Mouse (Mus musculus): ENCODE data around the gene Orc4.
"Not testable (repeated sequence)": the region's sequence is repeated elsewhere in the genome, so short reads cannot be mapped to it uniquely, and the experiment has no call there.

Gene Orc4

DNA sequence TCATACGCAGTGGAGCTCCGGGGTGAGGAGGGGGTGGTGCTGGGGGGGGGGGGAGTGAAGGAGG is at the start of gene Orc4:
Gene Orc4, minus strand, starts transcription at position 26 of the 64 bp plus-strand sequence.
- no peak for DNase-seq (ENCODE audit: low spot score in 2 of 2)

DNA sequence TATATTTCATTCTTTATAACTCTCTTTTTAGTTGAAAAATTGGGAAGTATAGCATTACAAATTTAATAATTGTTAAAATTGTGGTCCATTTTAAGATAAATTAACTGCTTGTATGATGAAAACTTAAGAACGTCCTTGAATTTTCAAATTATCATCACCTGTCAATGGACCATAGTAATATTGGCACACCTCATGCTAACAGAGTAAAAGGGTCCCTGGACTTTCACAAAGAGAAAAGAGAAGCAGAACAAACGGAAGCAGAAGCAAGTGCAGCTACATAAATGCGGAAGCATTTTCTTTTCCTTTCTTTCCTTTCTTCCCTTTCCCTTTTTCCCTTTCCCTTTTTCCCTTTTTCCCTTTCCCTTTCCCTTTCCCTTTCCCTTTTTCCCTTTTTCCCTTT is 40.2 kb upstream of the Orc4 start:
- no peak for DNase-seq (ENCODE audit: low spot score in 2 of 2)

DNA sequence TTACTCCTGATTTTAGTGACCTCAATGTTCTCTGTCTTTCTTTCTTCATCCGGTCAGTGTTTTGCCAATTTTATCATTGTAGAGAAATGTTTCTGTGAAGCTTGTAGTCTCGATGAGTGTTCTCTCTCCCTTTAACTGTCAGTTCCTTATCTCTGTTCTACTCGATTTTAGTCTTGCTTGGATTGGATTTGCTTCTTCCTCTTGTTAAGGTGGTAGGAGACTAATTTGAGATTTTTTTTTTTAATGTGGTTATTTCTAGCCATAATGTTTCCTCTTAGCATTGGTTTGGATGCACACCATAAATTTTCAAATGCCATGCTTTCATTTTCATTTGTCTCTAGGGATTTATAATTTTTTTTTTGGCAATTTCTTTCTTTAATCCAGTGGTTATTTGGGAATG is 28.8 kb upstream of the Orc4 start:
- no peak for DNase-seq (ENCODE audit: low spot score in 2 of 2)

DNA sequence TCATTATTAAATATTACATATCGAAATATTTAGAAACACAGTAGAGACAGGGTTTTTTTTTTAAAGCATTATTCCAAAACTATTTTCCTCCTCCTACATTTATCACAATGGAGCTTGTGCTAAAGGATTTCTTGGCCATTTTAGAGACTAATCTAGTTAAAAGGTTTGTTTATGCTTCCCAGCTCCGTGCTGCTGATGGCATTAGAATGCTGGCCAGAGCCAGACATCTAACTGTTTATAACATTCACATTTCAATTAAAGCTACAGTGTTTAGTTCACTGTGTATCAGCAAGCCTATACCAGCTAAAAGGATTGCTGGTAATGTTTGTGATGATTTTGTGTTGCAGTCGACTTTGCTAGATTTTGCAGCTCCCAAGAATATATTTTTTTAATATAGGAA is 6.5 kb upstream of the Orc4 start:
- no peak for DNase-seq (ENCODE audit: low spot score in 2 of 2)

GRCm38 (mm10) chr2:48950316-48950880 is 321 bp upstream of the Orc4 start:
- no peak for DNase-seq (ENCODE audit: low spot score in 2 of 2)

DNA sequence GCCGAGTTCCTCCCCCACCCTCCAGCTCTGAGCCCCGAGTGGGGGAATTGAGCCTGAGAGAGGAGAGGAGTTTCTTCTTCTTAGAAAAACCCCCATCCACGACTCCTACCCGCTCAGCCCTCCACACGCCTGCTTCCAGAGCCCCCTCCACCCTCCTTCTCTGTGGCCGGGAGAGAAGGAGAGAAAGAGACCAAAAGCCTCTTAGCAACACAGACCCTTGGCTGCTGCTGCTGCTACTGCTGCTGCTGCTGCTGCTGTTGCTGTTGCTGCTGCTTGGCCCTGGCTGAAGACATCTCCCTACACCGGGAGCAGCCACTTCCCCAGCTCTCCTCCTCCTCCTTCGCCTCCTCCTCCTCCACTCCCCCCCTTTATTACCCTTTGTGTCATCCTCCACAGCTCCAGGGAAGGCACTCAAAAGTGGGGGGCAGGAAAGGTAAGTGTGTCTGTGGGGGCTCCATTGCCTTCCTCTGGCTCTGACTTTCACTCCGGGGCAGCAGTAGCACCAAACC is 280 bp downstream of the Orc4 start:
- DNase-seq (ENCODE audit: low spot score in 2 of 2), result peak; percentile 3 to 43

DNA sequence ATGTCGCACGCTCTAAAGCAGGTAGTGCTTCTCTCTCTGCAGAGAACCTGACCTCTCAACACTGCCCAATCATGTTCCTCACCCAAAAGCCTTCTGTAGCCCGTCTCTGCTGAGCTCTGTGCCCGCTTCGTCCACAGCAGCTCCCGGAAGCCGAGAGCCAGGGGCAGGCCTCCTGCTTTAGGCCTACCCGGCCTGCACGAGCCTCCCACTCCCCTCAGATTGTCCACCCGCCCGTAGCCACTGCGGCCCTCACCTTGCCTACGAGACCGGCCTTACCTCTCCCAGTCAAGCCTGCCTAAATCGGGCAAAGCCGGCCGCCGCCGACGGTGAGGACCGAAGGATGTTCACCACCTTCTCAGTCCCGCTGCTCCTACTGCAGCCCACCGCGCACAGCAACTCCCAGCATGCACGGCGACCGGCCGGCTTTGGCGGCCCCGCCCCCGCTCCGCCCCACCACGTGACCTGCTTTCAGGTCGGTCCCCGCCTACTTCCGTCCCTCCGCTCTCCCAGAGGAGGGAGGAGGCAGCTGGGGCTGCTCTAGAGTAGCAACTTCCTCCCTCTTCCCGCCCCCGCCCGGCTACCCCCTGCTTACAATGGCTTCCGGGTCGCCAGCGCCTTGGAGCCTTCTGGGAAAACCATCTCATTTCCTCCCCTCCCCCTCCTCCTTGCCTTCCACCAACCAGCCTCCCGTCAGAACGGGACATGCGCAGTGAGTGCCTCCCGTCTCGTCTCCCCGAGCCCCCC is 1.1 kb downstream of the Orc4 start, which contains the start of gene Mbd5:
Gene Mbd5, plus strand, starts transcription at position 668 of the 744 bp plus-strand sequence.
- DNase-seq (ENCODE audit: low spot score in 2 of 2), result peak; percentile 97 to 98

DNA sequence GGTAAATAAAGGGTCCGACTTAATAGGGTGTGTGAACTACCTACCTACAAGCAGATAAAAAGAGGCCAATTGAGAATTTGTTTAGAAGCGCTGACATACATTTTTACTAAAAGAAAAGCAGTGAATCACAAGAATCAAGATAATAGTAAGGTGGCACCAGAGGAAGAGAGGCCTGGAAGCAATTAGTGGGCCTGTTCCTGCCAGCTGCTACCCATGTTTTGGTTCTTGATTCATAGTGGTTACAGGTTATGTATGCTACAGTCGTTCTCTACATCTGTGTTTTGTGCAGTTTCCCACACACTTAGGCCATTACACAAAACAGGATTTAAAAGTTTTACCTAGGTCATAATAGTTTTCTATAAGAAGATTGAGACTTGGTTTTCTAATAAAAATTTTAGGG is 2.3 kb downstream of the Orc4 start:
- no peak for DNase-seq (ENCODE audit: low spot score in 2 of 2)

DNA sequence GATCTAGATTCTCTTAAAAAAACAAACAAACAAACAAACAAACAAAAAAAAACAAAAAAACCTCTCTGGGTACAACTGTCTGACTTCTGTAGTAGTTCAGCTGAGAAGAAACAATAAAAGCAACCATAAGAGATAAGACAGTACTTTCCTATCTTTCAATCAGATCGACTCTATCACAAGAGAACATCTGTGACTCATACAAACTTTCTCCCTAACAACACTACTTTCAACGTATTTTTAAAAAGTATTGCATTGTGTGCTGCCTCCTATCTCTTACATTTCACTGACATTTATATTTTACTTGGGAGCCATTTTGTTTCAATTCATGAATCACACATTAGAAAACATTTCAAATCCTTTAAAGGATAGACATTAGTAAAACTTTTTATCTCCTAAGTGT is 15.0 kb downstream of the Orc4 start:
- DNase-seq (ENCODE audit: low spot score in 2 of 2), result no peak

DNA sequence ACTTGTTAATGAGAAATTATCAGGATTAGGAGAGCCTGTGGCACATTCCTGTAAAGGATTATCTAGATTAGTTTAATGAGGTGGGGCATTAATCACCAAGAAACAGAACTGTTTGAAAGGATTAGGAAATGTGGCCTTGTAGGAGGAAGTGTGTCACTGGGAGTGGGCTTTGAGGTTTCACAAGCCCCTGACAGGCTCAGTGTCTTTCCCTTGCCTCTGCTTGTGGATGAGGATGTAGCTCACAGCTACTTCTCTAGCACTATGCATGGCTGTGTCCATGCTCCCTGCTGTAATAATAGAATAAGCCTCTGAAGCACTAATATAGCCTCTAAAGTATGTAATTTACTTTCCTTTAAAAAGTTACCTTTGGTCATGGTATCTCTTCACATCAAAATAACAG is 34.2 kb downstream of the Orc4 start:
- no peak for DNase-seq (ENCODE audit: low spot score in 2 of 2)

GRCm38 (mm10) chr2:48914185-48914584 is 35.9 kb downstream of the Orc4 start:
- DNase-seq (ENCODE audit: low spot score in 2 of 2), result no peak

DNA sequence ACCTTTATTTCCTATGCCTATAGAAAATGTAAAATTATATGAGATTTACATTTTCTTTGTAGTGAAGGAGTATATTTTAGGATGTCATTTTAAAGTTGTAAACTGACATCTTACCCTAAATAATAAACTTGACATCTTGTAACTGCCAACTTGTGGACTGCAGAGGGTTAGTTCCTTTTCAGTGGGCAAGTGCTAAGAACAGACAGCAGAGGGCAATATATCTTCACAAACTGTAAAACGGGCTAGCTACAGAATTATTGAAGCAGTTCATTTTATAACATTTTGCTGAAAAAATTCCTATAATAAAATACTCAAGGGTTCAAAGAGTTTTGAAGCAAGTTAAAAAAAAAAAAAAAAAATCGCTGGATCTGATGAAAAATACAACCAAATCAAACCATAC is 41.2 kb downstream of the Orc4 start:
- no peak for DNase-seq (ENCODE audit: low spot score in 2 of 2)

GRCm38 (mm10) chr2:48895186-48895585 is 54.9 kb downstream of the Orc4 start:
- DNase-seq (ENCODE audit: low spot score in 2 of 2), result no peak

GRCm38 (mm10) chr2:48885945-48886344 is 64.1 kb downstream of the Orc4 start:
- DNase-seq (ENCODE audit: low spot score in 2 of 2), result peak; percentile 20

GRCm38 (mm10) chr2:48868199-48868913 is 81.7 kb downstream of the Orc4 start:
- DNase-seq (ENCODE audit: low spot score in 2 of 2), result no peak

GRCm38 (mm10) chr2:48865596-48865995 is 84.5 kb downstream of the Orc4 start:
- DNase-seq (ENCODE audit: low spot score in 2 of 2), result not testable (repeated sequence)

Measured in urinary bladder, adult 18-20 months (tissue).